24 mouse cellular contexts compared by ENCODE assay signal in the genomic region with DNA sequence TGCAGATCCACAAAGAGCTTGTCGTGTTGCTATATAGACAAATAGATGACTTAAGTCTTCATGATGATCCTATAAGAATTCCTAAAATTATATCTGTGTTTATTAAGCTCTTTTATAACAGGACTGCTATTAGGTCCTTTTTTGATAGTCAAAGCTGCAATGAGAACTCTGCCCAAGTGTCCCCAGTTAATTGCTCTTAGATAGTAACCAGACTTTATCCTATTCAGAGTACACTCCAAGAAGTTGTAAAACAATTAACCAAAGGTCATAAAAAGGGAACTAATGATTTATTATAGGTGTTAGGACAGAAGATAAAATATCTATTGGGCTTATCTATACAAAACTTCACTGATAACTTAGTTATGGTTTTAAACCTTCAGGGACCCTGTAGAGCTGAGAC. TPM values are rescaled to one million over a fixed set of nuclear protein-coding genes. Genes with fewer than 3 reads are reported as not detected.
DNase-seq lines count a peak whose midpoint lies in the region; ATAC-seq and TF ChIP-seq lines count a peak whose summit lies in the region.
"Had no signal": no experiment of that assay in that cellular context is flagged by ENCODE, and none has a peak within 500 bp of the region (broad histone marks: within the 10 kb centered on the region; RNA-seq: fewer than 3 reads in every experiment).

No protein-coding gene starts in this region.

- H3K9me3 ChIP-seq in MEL (replicated peaks; ENCODE audit: insufficient read depth, low read length): no peaks in the 10 kb centered on the region
- H3K9me3 ChIP-seq in intestine, embryonic 15.5 days: no peaks in the 10 kb centered on the region
- peaks cover 7% of the 10 kb centered on the region; the same call in 1 of the 2 replicates for H3K9me3 ChIP-seq in intestine, embryonic 16.5 days (ENCODE audit: control insufficient read depth, low read length)
- no peaks in the 10 kb centered on the region for H3K9me3 ChIP-seq in intestine, postnatal 0 days (ENCODE audit: control insufficient read depth)
- no peaks in the 10 kb centered on the region for H3K9me3 ChIP-seq in forebrain, embryonic 12.5 days
- H3K9me3 ChIP-seq: G1E had no signal

- no peak overlapping the region for H3K27ac ChIP-seq in MEL (ENCODE audit: control insufficient read depth, low read depth, low read length)
- H3K27ac ChIP-seq in intestine, embryonic 15.5 days: no peak overlapping the region
- H3K27ac ChIP-seq in intestine, embryonic 16.5 days (ENCODE audit: low read length): no peak overlapping the region
- H3K27ac ChIP-seq in intestine, postnatal 0 days (ENCODE audit: low read depth, low read length): no peak overlapping the region
- H3K27ac ChIP-seq in forebrain, embryonic 12.5 days: no peak overlapping the region

- H3K36me3 ChIP-seq in MEL (ENCODE audit: control insufficient read depth in 1 of 2, insufficient read depth in 2 of 2, low read length in 2 of 2): peaks cover 6 to 36% of the 10 kb centered on the region in 2 experiments; a peak in 3 of 4 replicates
- H3K36me3 ChIP-seq in intestine, embryonic 15.5 days: peaks cover 7% of the 10 kb centered on the region
- 0 out of 2 replicates have a peak, but pooled peaks cover 2% of the 10 kb centered on the region for H3K36me3 ChIP-seq in intestine, embryonic 16.5 days (ENCODE audit: control insufficient read depth, insufficient read depth, low read length)
- peaks cover 3% of the 10 kb centered on the region; the same call in 1 of the 2 replicates for H3K36me3 ChIP-seq in intestine, postnatal 0 days (ENCODE audit: control insufficient read depth, insufficient read depth)
- peaks cover 27% of the 10 kb centered on the region for H3K36me3 ChIP-seq in forebrain, embryonic 12.5 days (replicated peaks)

- no peak overlapping the region for H3K4me3 ChIP-seq in MEL (ENCODE audit: control insufficient read depth in 1 of 2, insufficient read depth in 1 of 2, low read depth in 2 of 2, low read length in 2 of 2)
- H3K4me3 ChIP-seq in intestine, embryonic 15.5 days (replicated peaks): no peak overlapping the region
- H3K4me3 ChIP-seq in intestine, embryonic 16.5 days (ENCODE audit: low read length): no peak overlapping the region
- H3K4me3 ChIP-seq in intestine, postnatal 0 days (ENCODE audit: low read depth, low read length): no peak overlapping the region
- H3K4me3 ChIP-seq in forebrain, embryonic 12.5 days (replicated peaks): no peak overlapping the region

- no peak for DNase-seq in MEL (ENCODE audit: low read depth, low spot score)
- DNase-seq in adrenal gland, adult 2 months: no peak
- DNase-seq in thymus, adult 18-20 months: no peak
- DNase-seq: adrenal gland, adult 8-10 months; adrenal gland, postnatal 10 days; adrenal gland, postnatal 14 days; adrenal gland, postnatal 25 days; adrenal gland, postnatal 36 days; B cell, adult 2 months; cerebellum, adult 11 months; cerebellum, adult 11-12 months; cerebellum, adult 18-20 months; cerebellum, adult 2 months had no signal

- no peak for TF ChIP-seq POLR2A in MEL (IDR thresholded peaks at IDR 0.05; ENCODE audit: control insufficient read depth in 1 of 2, insufficient read depth in 1 of 2, low read depth in 1 of 2, low read length in 2 of 2, poor library complexity in 1 of 2)

- peak; percentile 46 for ATAC-seq in intestine, embryonic 15.5 days
- peak; percentile 72 for ATAC-seq in intestine, embryonic 16.5 days
- peak; percentile 60 for ATAC-seq in intestine, postnatal 0 days
- no peak for ATAC-seq in granulocyte monocyte progenitor cell, adult 5-6 weeks (replicated peaks; ENCODE audit: poor library complexity, severe bottlenecking)
- no peak for ATAC-seq in forebrain, embryonic 12.5 days (ENCODE audit: low FRiP score)
- ATAC-seq: activated CD4-positive, CD25-positive, alpha-beta regulatory T cell, adult 4 months; CD4-positive, CD25-positive, alpha-beta regulatory T cell, adult 4 months; Patski had no signal

- WGBS in intestine, embryonic 15.5 days: 73% methylated on average over 1 of the region's 1 CpGs
- 69% methylated on average over 1 of the region's 1 CpGs for WGBS in intestine, embryonic 16.5 days
- WGBS in intestine, postnatal 0 days: 38% methylated on average over 1 of the region's 1 CpGs
- 98% methylated on average over 1 of the region's 1 CpGs for WGBS in forebrain, embryonic 12.5 days

- H3K4me2 ChIP-seq in intestine, embryonic 15.5 days (replicated peaks): no peak overlapping the region
- no peak overlapping the region for H3K4me2 ChIP-seq in intestine, embryonic 16.5 days (ENCODE audit: low read depth, low read length)
- H3K4me2 ChIP-seq in intestine, postnatal 0 days (replicated peaks; ENCODE audit: low read depth): no peak overlapping the region
- H3K4me2 ChIP-seq in forebrain, embryonic 12.5 days: no peak overlapping the region

- H3K79me2 ChIP-seq in MEL (ENCODE audit: control insufficient read depth, insufficient read depth, low read length, poor library complexity): peaks cover 38% of the 10 kb centered on the region

- H3K27me3 ChIP-seq in MEL (ENCODE audit: control insufficient read depth in 1 of 2, insufficient read depth in 2 of 2, low read length in 2 of 2): no peaks in the 10 kb centered on the region
- no peaks in the 10 kb centered on the region for H3K27me3 ChIP-seq in intestine, embryonic 15.5 days (replicated peaks)
- H3K27me3 ChIP-seq in intestine, embryonic 16.5 days (replicated peaks; ENCODE audit: control insufficient read depth, insufficient read depth, low read length): no peaks in the 10 kb centered on the region
- 0 out of 2 replicates have a peak, but pooled peaks cover 4% of the 10 kb centered on the region for H3K27me3 ChIP-seq in intestine, postnatal 0 days (replicated peaks; ENCODE audit: control insufficient read depth, insufficient read depth, low read length)
- no peaks in the 10 kb centered on the region for H3K27me3 ChIP-seq in forebrain, embryonic 12.5 days
- H3K27me3 ChIP-seq: CH12.LX, Patski had no signal

- no peak for TF ChIP-seq CTCF in MEL (IDR thresholded peaks at IDR 0.05 in 2 of 3, conservative IDR thresholded peaks at IDR 0.05 in 1 of 3; ENCODE audit: control insufficient read depth in 1 of 3, insufficient read depth in 1 of 3, low read depth in 2 of 3, low read length in 3 of 3, poor library complexity in 1 of 3, severe bottlenecking in 1 of 3)
- TF ChIP-seq CTCF in intestine, postnatal 0 days (IDR thresholded peaks at IDR 0.05; ENCODE audit: low read depth): no peak

- H3K9ac ChIP-seq in MEL (ENCODE audit: control insufficient read depth, low read depth, low read length, poor library complexity, severe bottlenecking): no peak overlapping the region
- H3K9ac ChIP-seq in intestine, embryonic 15.5 days: no peak overlapping the region
- no peak overlapping the region for H3K9ac ChIP-seq in intestine, embryonic 16.5 days (ENCODE audit: low read depth, low read length)
- H3K9ac ChIP-seq in intestine, postnatal 0 days (ENCODE audit: low read depth, low read length): no peak overlapping the region
- no peak overlapping the region for H3K9ac ChIP-seq in forebrain, embryonic 12.5 days

- TF ChIP-seq EP300 in MEL (IDR thresholded peaks at IDR 0.05; ENCODE audit: low read depth in 1 of 2, low read length in 2 of 2): no peak

- TF ChIP-seq RAD21 in MEL (IDR thresholded peaks at IDR 0.05; ENCODE audit: low read depth, low read length): no peak

- H3K4me1 ChIP-seq in MEL (ENCODE audit: control insufficient read depth in 1 of 2, insufficient read depth in 2 of 2, low read length in 2 of 2): peaks cover 10 to 14% of the 10 kb centered on the region in 2 experiments
- H3K4me1 ChIP-seq in intestine, embryonic 15.5 days (replicated peaks): peaks cover 13% of the 10 kb centered on the region
- H3K4me1 ChIP-seq in intestine, embryonic 16.5 days (ENCODE audit: control insufficient read depth, insufficient read depth, low read length): peaks cover 15% of the 10 kb centered on the region
- H3K4me1 ChIP-seq in intestine, postnatal 0 days (replicated peaks; ENCODE audit: control insufficient read depth, insufficient read depth, low read length): peaks cover 6% of the 10 kb centered on the region
- H3K4me1 ChIP-seq in forebrain, embryonic 12.5 days: peaks cover 24% of the 10 kb centered on the region

RNA-seq across cellular contexts. Expression of gene Pigm, which starts 5.7 kb away (rescaled TPM):
- 8.3 and 8.6 TPM in 2 replicates for total RNA-seq in MEL (2012; rRNA removed)
- polyA plus RNA-seq in MEL (2012; ENCODE audit: insufficient read depth in 1 of 2, insufficient read length in 2 of 2, low read depth in 1 of 2, low replicate concordance in 2 of 2, missing spikeins in 1 of 2): 10 to 100 TPM in 1 of 2 experiments, not detected in 1; 11.3 TPM
- 6.3 and 6.4 TPM in 2 replicates for polyA plus RNA-seq in intestine, embryonic 15.5 days (2015; fragmentation: Nextera tagmentation; extraction: Ambion mirVana)
- polyA plus RNA-seq in intestine, embryonic 16.5 days (2015; fragmentation: Nextera tagmentation; extraction: Ambion mirVana): 5.0 and 5.6 TPM in 2 replicates
- 4.3 and 4.4 TPM in 2 replicates for polyA plus RNA-seq in intestine, postnatal 0 days (2015; fragmentation: Nextera tagmentation; extraction: Ambion mirVana)
- 10.2 and 16.0 TPM in 2 replicates for total RNA-seq in granulocyte monocyte progenitor cell, adult 5-6 weeks (2014; fragmentation: Nextera tagmentation)
- 13.8 and 16.2 TPM in 2 replicates for total RNA-seq in granulocyte monocyte progenitor cell, adult 5-6 weeks (2017)
- total RNA-seq in adrenal gland, adult 2 months (2021): 10 to 100 TPM in 1 of 2 experiments, 1 to 10 TPM in 1; 9.2 to 11.2 TPM
- polyA plus RNA-seq in adrenal gland, adult 2 months (2012; rRNA removed): 10.4 and 11.0 TPM in 2 replicates
- 10.9 and 11.5 TPM in 2 replicates for polyA plus RNA-seq in forebrain, embryonic 12.5 days (2016; fragmentation: Nextera tagmentation; extraction: Ambion mirVana)

RNA-seq across cellular contexts. Expression of gene Kcnj10, which starts 41.1 kb away (rescaled TPM):
- 0.03 and 0.04 TPM in 2 replicates for total RNA-seq in MEL (2012; rRNA removed)
- polyA plus RNA-seq in MEL (2012; ENCODE audit: insufficient read depth in 1 of 2, insufficient read length in 2 of 2, low read depth in 1 of 2, low replicate concordance in 2 of 2, missing spikeins in 1 of 2): under 1 TPM in 1 of 2 experiments, not detected in 1; 0.72 TPM
- polyA plus RNA-seq in intestine, embryonic 15.5 days (2015; fragmentation: Nextera tagmentation; extraction: Ambion mirVana): 0.08 TPM in 2 replicates
- 0.07 and 0.10 TPM in 2 replicates for polyA plus RNA-seq in intestine, embryonic 16.5 days (2015; fragmentation: Nextera tagmentation; extraction: Ambion mirVana)
- 0.16 and 0.17 TPM in 2 replicates for polyA plus RNA-seq in intestine, postnatal 0 days (2015; fragmentation: Nextera tagmentation; extraction: Ambion mirVana)
- total RNA-seq in granulocyte monocyte progenitor cell, adult 5-6 weeks (2014; fragmentation: Nextera tagmentation): 0.32 TPM in 1 of 2 replicates, not detected in the other
- total RNA-seq in granulocyte monocyte progenitor cell, adult 5-6 weeks (2017): 0.46 TPM in 1 of 2 replicates, not detected in the other
- total RNA-seq in adrenal gland, adult 2 months (2021): 1 to 10 TPM; 1.0 to 1.1 TPM
- 0.99 and 1.1 TPM in 2 replicates for polyA plus RNA-seq in adrenal gland, adult 2 months (2012; rRNA removed)
- polyA plus RNA-seq in forebrain, embryonic 12.5 days (2016; fragmentation: Nextera tagmentation; extraction: Ambion mirVana): 0.93 and 1.2 TPM in 2 replicates
- polyA plus RNA-seq: C2C12; CD4-positive, CD25-positive, alpha-beta regulatory T cell, adult 4 months; G1E had no signal

RNA-seq across cellular contexts. Expression of gene Kcnj9, which starts 53.0 kb away (rescaled TPM):
- not detected in 2 replicates for total RNA-seq in MEL (2012; rRNA removed)
- polyA plus RNA-seq in MEL (2012; ENCODE audit: insufficient read depth in 1 of 2, insufficient read length in 2 of 2, low read depth in 1 of 2, low replicate concordance in 2 of 2, missing spikeins in 1 of 2): under 1 TPM in 1 of 2 experiments, not detected in 1; 0.08 TPM
- 0.08 TPM in 1 of 2 replicates, not detected in the other for polyA plus RNA-seq in intestine, embryonic 15.5 days (2015; fragmentation: Nextera tagmentation; extraction: Ambion mirVana)
- polyA plus RNA-seq in intestine, embryonic 16.5 days (2015; fragmentation: Nextera tagmentation; extraction: Ambion mirVana): not detected in 2 replicates
- 0.05 TPM in 1 of 2 replicates, not detected in the other for polyA plus RNA-seq in intestine, postnatal 0 days (2015; fragmentation: Nextera tagmentation; extraction: Ambion mirVana)
- not detected in 2 replicates for total RNA-seq in granulocyte monocyte progenitor cell, adult 5-6 weeks (2014; fragmentation: Nextera tagmentation)
- not detected in 2 replicates for total RNA-seq in granulocyte monocyte progenitor cell, adult 5-6 weeks (2017)
- total RNA-seq in adrenal gland, adult 2 months (2021): under 1 TPM; 0.09 to 0.17 TPM
- polyA plus RNA-seq in adrenal gland, adult 2 months (2012; rRNA removed): 0.67 and 0.85 TPM in 2 replicates
- polyA plus RNA-seq in forebrain, embryonic 12.5 days (2016; fragmentation: Nextera tagmentation; extraction: Ambion mirVana): 2.5 and 2.8 TPM in 2 replicates
- total RNA-seq: G1E had no signal
- polyA plus RNA-seq: CD4-positive, CD25-positive, alpha-beta regulatory T cell, adult 4 months; G1E had no signal

Comparison
In these comparisons a context has a peak if more than half of its experiments do, and no peak if none do; other contexts are left out.
1. ATAC-seq: peak in intestine, embryonic 15.5 days (single experiment), intestine, embryonic 16.5 days (single experiment) and intestine, postnatal 0 days (single experiment); none in granulocyte monocyte progenitor cell, adult 5-6 weeks (single experiment) and forebrain, embryonic 12.5 days (single experiment).